Mouse (Mus musculus) right cerebral cortex, postnatal 14 days (tissue): ENCODE data around the gene Renbp.

ENCODE experiments used
- DNase-seq: peaks from one replicate; pipeline ENCODE4 v3.0.0; 2022

The Renbp gene

GRCm38 (mm10) chrX:73918631-73919030 is 12.0 kb downstream of the Renbp start:
- no peak for DNase-seq

GRCm38 (mm10) chrX:73916945-73917344 is 13.7 kb downstream of the Renbp start:
- DNase-seq, result no peak

- peak; percentile 82 for DNase-seq
Observed at GRCm38 (mm10) chrX:73914827-73915703, 15.6 kb downstream of the Renbp start.

- DNase-seq, result no peak
Observed at GRCm38 (mm10) chrX:73911588-73911987, 19.1 kb downstream of the Renbp start.

GRCm38 (mm10) chrX:73911156-73911555 is 19.5 kb downstream of the Renbp start:
- no peak for DNase-seq

GRCm38 (mm10) chrX:73910451-73910850 is 20.2 kb downstream of the Renbp start:
- no peak for DNase-seq

GRCm38 (mm10) chrX:73910049-73910448 is 20.6 kb downstream of the Renbp start:
- DNase-seq, result no peak

- DNase-seq, result no peak
Observed at GRCm38 (mm10) chrX:73897959-73898358, 32.7 kb downstream of the Renbp start.

GRCm38 (mm10) chrX:73895719-73896118 is 34.9 kb downstream of the Renbp start, which contains the start of gene L1cam:
Gene L1cam (minus strand): TSS chrX:73896105.
- DNase-seq, result peak; percentile 47

- no peak for DNase-seq
Observed at GRCm38 (mm10) chrX:73892833-73893232, 37.8 kb downstream of the Renbp start.

GRCm38 (mm10) chrX:73891551-73892152 is 39.0 kb downstream of the Renbp start, which contains the start of gene Avpr2:
Gene Avpr2 (plus strand): TSS chrX:73892102.
- DNase-seq, result no peak

GRCm38 (mm10) chrX:73881463-73881862 is 49.2 kb downstream of the Renbp start:
- no peak for DNase-seq

GRCm38 (mm10) chrX:73881036-73881427 is 49.6 kb downstream of the Renbp start:
- DNase-seq, result no peak

GRCm38 (mm10) chrX:73880194-73881035 is 50.2 kb downstream of the Renbp start:
- peak; percentile 42 for DNase-seq

GRCm38 (mm10) chrX:73877014-73877413 is 53.6 kb downstream of the Renbp start:
- DNase-seq, result no peak

GRCm38 (mm10) chrX:73875881-73876280 is 54.8 kb downstream of the Renbp start:
- no peak for DNase-seq
